Mouse (Mus musculus) MEL (cell line): ENCODE measurements around the gene Rasgef1b. TPM values are rescaled to one million over a fixed set of nuclear protein-coding genes. Genes with fewer than 3 reads are reported as not detected.

Experiments
- DNase-seq: peaks from one replicate; pipeline ENCODE4 v3.0.0; 2011; ENCODE audit warnings: low read depth, low spot score
- H3K27ac ChIP-seq: 2 replicates; pipeline ENCODE4 v1.5.1; 2012; ENCODE audit warnings: low read depth, mild to moderate bottlenecking, control low read depth, low read length, moderate library complexity; ENCODE audit not compliant: control insufficient read depth
- H3K27me3 ChIP-seq, 2 experiments: fragments of 150-350 bp in 1 of 2; sonication (generic) in 1 of 2; 2 replicates each; pipeline ENCODE4 v1.6.1; 2012; ENCODE audit warnings: low read length in 2 of 2, mild to moderate bottlenecking in 2 of 2, improper control_type of control experiment in 1 of 2, moderate library complexity in 1 of 2; ENCODE audit not compliant: insufficient read depth in 2 of 2, control insufficient read depth in 1 of 2
- H3K36me3 ChIP-seq, 2 experiments: 2 replicates each; pipeline ENCODE4 v1.6.1; 2012 to 2014; ENCODE audit warnings: low read length in 2 of 2, improper control_type of control experiment in 1 of 2, inconsistent platforms in 1 of 2, mild to moderate bottlenecking in 1 of 2; ENCODE audit not compliant: insufficient read depth in 2 of 2, control insufficient read depth in 1 of 2
- H3K4me1 ChIP-seq, 2 experiments: fragments of 150-350 bp in 1 of 2; sonication (generic) in 1 of 2; 2 replicates each; pipeline ENCODE4 v1.6.1; 2012; ENCODE audit warnings: low read length in 2 of 2, improper control_type of control experiment in 1 of 2, mild to moderate bottlenecking in 1 of 2; ENCODE audit not compliant: insufficient read depth in 2 of 2, control insufficient read depth in 1 of 2
- H3K4me3 ChIP-seq, 2 experiments: fragments of 150-350 bp in 1 of 2; sonication (generic) in 1 of 2; 2 replicates each; pipeline ENCODE4 v1.5.1; 2012; ENCODE audit warnings: low read depth in 2 of 2, low read length in 2 of 2, mild to moderate bottlenecking in 2 of 2, moderate library complexity in 2 of 2, control low read depth in 1 of 2, improper control_type of control experiment in 1 of 2; ENCODE audit not compliant: control insufficient read depth in 1 of 2, insufficient read depth in 1 of 2
- H3K79me2 ChIP-seq: 2 replicates; pipeline ENCODE4 v1.6.1; 2012; ENCODE audit warnings: mild to moderate bottlenecking, low read length, moderate library complexity; ENCODE audit not compliant: control insufficient read depth, poor library complexity, insufficient read depth
- H3K9ac ChIP-seq: 2 replicates; pipeline ENCODE4 v1.6.1; 2012; ENCODE audit warnings: low read depth, mild to moderate bottlenecking, control low read depth, low read length, moderate library complexity; ENCODE audit not compliant: control insufficient read depth, poor library complexity, severe bottlenecking
- H3K9me3 ChIP-seq: fragments of 150-350 bp; sonication (generic); replicated peaks from 2 replicates; pipeline ENCODE4 v1.6.1; 2012; ENCODE audit warnings: mild to moderate bottlenecking, low read length, improper control_type of control experiment, moderate library complexity; ENCODE audit not compliant: insufficient read depth
- ETS1 ChIP-seq: IDR thresholded peaks from 2 replicates; pipeline ENCODE4 v1.6.1; 2012; ENCODE audit warnings: low read depth, mild to moderate bottlenecking, inconsistent platforms, low read length, improper control_type of control experiment, moderate library complexity
- GABPA ChIP-seq: IDR thresholded peaks from 2 replicates; pipeline ENCODE4 v1.6.1; 2012; ENCODE audit warnings: low read depth, mild to moderate bottlenecking, inconsistent platforms, low read length, improper control_type of control experiment, moderate library complexity
- USF1 ChIP-seq: IDR thresholded peaks from 2 replicates; pipeline ENCODE4 v1.6.1; 2014; ENCODE audit warnings: low read depth, mild to moderate bottlenecking, inconsistent platforms, low read length, improper control_type of control experiment, moderate library complexity
- polyA plus RNA-seq, 2 experiments: library from polyadenylated mRNA; stranded (reverse) in 1 of 2; unstranded in 1 of 2; fragments of >175 nt in 1 of 2; fragments of >200 nt in 1 of 2; gene quantifications; 2 replicates each; pipeline versions ENCODE4 v1.2.1 to v1.2.4; 2012; ENCODE audit warnings: low replicate concordance in 2 of 2, low read depth in 1 of 2; ENCODE audit not compliant: insufficient read length in 2 of 2, insufficient read depth in 1 of 2, missing spikeins in 1 of 2
- total RNA-seq: library from RNA; depleted of rRNA; stranded (reverse); fragments of 300-350 nt; gene quantifications from 2 replicates; pipeline ENCODE4 v1.2.3, GENCODE M21; 2012; rRNA removed

The Rasgef1b gene
- total and polyA plus RNA-seq, 3 experiments = not detected

DNA sequence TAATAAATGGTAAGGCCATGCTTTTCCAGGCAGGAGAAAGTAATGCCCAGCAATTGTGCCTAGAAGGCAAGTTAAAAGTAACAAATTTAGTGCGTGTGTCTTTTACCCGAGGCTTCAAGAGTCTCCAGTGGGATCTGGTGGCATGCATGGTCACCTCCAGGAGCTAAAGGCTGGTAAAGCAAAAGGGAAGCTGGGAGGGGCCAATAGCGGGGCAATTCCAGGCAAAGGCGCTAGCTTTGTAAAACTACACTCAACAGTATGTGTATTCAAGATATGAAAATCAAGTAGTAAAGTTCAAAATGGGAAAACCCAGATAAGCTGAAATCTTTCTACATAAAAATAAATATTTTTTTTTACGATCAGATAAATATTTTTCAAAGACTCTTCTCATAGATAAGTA lies 561.1 kb downstream of the Rasgef1b start:
- Histone ChIP-seq H3K9ac (no peak overlapping the region), H3K4me1 (no peaks in the 10 kb centered on the region), H3K9me3 (no peaks in the 10 kb centered on the region), H3K27me3 (no peaks in the 10 kb centered on the region), H3K36me3 (no peaks in the 10 kb centered on the region), H3K27ac (no peak overlapping the region), H3K79me2 (no peaks in the 10 kb centered on the region), H3K4me3 (no peak overlapping the region)
- no peak for TF ChIP-seq GABPA
- TF ChIP-seq USF1 = no peak
- no peak for TF ChIP-seq ETS1
- DNase-seq = no peak

Other genes starting within 250 kb of the Rasgef1b start
- not detected in 2 replicates for gene Vamp9, start 177.2 kb upstream of the Rasgef1b start, total RNA-seq
- not detected for gene Vamp9, start 177.2 kb upstream of the Rasgef1b start, polyA plus RNA-seq
- 55.4 and 70.6 TPM in 2 replicates for gene Hnrnpd, start 249.9 kb upstream of the Rasgef1b start, total RNA-seq
- 100 to 1,000 TPM in 1 of 2 experiments, not detected in 1; 796 TPM for gene Hnrnpd, start 249.9 kb upstream of the Rasgef1b start, polyA plus RNA-seq
- 1.0 and 1.1 TPM in 2 replicates for gene 4930524J08Rik, start 250.0 kb upstream of the Rasgef1b start, total RNA-seq
- gene 4930524J08Rik, start 250.0 kb upstream of the Rasgef1b start, polyA plus RNA-seq = 1 to 10 TPM in 1 of 2 experiments, not detected in 1; 6.7 TPM